Mouse (Mus musculus): ENCODE data around the gene Nwd1. TPM values are rescaled to one million over a fixed set of nuclear protein-coding genes. Genes with fewer than 3 reads are reported as not detected.

The Nwd1 gene
- polyA plus RNA-seq, 1 experiment, result 0.91 TPM

DNA sequence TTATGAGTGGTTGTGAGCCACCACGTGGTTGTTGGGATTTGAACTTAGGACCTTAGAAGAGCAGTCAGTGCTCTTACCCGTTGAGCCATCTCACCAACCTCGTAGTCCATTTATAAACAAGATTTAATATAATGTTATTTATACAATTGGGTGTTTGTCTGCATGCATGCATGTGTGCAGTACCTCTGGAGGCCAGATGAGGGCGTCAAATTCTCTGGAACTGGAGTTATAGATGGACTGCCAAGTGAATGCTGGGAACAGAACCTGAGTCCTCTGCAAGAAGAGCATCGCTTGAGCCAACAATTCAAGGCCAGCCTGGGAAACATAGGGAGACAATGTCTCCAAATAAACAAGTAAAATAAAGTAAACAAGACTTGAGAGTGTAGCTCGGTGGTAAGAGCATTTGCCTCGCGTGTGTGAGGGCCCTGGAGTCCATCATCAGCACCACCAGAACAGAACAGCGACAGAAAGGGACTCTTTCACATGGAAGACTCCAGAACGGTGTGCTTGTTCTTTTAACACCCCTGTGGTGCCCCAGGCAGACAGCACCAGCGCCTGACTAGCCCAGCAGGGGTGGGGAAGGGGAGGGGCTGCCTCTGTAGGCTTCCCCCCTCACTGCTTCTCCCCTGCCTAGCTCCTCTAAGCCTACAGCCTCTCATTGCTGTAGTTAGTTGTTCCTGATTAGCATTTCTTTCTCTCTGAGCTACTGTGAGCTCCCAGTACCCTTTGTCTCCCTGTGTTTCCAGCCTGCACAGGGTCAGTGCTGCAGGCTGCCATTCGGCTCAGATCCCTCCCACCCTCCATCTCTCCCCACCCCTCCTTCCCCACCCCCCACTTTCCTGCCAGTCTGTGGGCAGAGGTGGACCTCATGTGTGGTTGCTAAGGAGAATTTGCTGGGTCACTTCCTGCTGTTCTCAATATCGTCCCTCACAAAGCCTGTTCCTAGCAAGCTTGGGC lies 8.3 kb downstream of the Nwd1 start:
- Histone ChIP-seq H3K9me3 (replicated peaks; ENCODE audit: control insufficient read depth, insufficient read depth, low read length, poor library complexity, severe bottlenecking) (no peaks in the 10 kb centered on the region), H3K27me3 (ENCODE audit: control insufficient read depth, insufficient read depth, low read length, poor library complexity, severe bottlenecking) (no peaks in the 10 kb centered on the region), H3K4me3 (ENCODE audit: low read depth, low read length) (no peak overlapping the region), H3K27ac (ENCODE audit: insufficient read depth, low read length) (peak overlapping the region; percentile 95), H3K36me3 (ENCODE audit: control insufficient read depth, insufficient read depth, low read length, poor library complexity, severe bottlenecking) (no peaks in the 10 kb centered on the region), H3K9ac (ENCODE audit: low read depth, poor library complexity, severe bottlenecking) (peak overlapping the region; percentile 35), H3K4me1 (ENCODE audit: control insufficient read depth, insufficient read depth, low read length) (no peaks in the 10 kb centered on the region)
- peak; percentile 93 for TF ChIP-seq EP300 (IDR thresholded peaks at IDR 0.05; ENCODE audit: insufficient read depth, low read depth, low read length)
- no peak for TF ChIP-seq POLR2A (IDR thresholded peaks at IDR 0.05; ENCODE audit: insufficient read depth, low read length)
- TF ChIP-seq CTCF (IDR thresholded peaks at IDR 0.05; ENCODE audit: low read depth, low read length), result peak; percentile 35

DNA sequence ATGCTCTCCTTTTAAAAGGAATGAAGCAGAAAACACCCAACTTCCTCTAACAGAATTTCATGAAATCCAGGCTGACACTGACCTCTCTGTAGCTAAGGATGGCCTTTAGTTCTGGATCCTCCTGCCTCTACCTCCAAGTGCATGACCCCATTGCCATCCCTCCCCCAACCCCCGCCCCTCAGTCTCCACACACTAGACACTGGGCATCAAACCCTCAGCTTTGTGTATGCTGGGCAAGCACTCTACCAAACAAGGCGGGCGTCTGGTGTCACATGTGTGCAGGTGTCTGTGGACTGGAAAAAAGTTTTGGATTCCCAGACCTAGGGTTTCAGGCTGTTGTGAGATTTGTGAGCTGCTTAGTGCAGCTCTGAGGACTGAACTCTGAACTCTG lies 9.0 kb downstream of the Nwd1 start:
- no peaks in the 10 kb centered on the region for H3K4me1 ChIP-seq (ENCODE audit: control insufficient read depth, insufficient read depth, low read length)
- no peaks in the 10 kb centered on the region for H3K27me3 ChIP-seq (ENCODE audit: control insufficient read depth, insufficient read depth, low read length, poor library complexity, severe bottlenecking)
- H3K9me3 ChIP-seq (replicated peaks; ENCODE audit: control insufficient read depth, insufficient read depth, low read length, poor library complexity, severe bottlenecking), result no peaks in the 10 kb centered on the region
- H3K27ac ChIP-seq (ENCODE audit: insufficient read depth, low read length), result peak overlapping the region; percentile 95
- H3K4me3 ChIP-seq (ENCODE audit: low read depth, low read length), result no peak overlapping the region
- H3K9ac ChIP-seq (ENCODE audit: low read depth, poor library complexity, severe bottlenecking), result peak overlapping the region; percentile 35
- TF ChIP-seq CTCF (IDR thresholded peaks at IDR 0.05; ENCODE audit: low read depth, low read length) (no peak), POLR2A (IDR thresholded peaks at IDR 0.05; ENCODE audit: insufficient read depth, low read length) (no peak), EP300 (IDR thresholded peaks at IDR 0.05; ENCODE audit: insufficient read depth, low read depth, low read length) (no peak)
- H3K36me3 ChIP-seq (ENCODE audit: control insufficient read depth, insufficient read depth, low read length, poor library complexity, severe bottlenecking), result no peaks in the 10 kb centered on the region

DNA sequence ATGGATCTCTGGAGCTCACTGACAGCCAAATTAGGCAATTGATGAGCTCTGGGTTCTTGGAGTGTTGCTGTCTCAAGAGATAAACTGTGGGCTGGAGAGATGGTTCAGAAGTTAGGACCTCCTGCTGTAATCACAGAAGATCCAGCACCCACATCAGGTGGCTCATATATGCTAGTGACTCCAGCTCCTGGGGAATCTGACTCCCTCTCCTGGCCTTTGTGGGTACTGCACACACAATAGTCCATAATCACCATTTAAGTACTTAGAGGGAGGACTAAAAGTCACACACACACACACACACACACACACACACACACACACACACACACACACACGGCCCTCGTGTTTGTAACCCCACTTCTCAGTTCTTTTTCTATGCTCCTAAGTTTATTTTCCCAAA lies 13.5 kb downstream of the Nwd1 start:
- Histone ChIP-seq H3K27me3 (ENCODE audit: control insufficient read depth, insufficient read depth, low read length, poor library complexity, severe bottlenecking) (no peaks in the 10 kb centered on the region), H3K9ac (ENCODE audit: low read depth, poor library complexity, severe bottlenecking) (no peak overlapping the region), H3K9me3 (replicated peaks; ENCODE audit: control insufficient read depth, insufficient read depth, low read length, poor library complexity, severe bottlenecking) (no peaks in the 10 kb centered on the region), H3K27ac (ENCODE audit: insufficient read depth, low read length) (no peak overlapping the region), H3K36me3 (ENCODE audit: control insufficient read depth, insufficient read depth, low read length, poor library complexity, severe bottlenecking) (no peaks in the 10 kb centered on the region), H3K4me1 (ENCODE audit: control insufficient read depth, insufficient read depth, low read length) (no peaks in the 10 kb centered on the region), H3K4me3 (ENCODE audit: low read depth, low read length) (no peak overlapping the region)
- TF ChIP-seq EP300 (IDR thresholded peaks at IDR 0.05; ENCODE audit: insufficient read depth, low read depth, low read length) (no peak), CTCF (IDR thresholded peaks at IDR 0.05; ENCODE audit: low read depth, low read length) (peak; percentile 27)

DNA sequence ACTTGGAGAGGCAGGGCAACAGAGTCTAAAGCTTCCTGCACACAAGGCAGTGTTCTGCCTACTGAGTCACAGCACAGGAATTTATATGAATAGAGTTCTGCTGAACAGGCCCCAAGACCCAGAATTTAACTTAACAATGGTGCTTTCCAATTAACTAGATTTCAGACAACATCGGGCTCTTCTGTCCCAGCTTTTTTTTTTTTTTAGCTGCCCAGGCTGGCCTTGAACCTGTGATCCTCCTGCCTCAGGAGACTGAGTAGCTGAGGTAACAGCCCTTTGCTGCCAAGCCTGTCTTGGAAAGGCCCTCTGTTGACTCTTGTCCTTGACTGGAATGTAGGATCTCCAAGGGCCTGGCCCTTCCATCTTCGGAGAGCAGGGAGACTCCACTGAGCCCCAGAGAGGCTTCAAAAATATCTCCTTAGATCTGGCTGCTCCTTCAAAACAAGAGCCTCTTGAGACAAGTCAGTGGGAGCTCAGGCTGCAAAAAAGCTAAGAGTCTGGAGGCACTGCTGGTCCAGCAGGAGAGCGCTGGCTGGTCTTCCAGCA lies 17.7 kb downstream of the Nwd1 start:
- TF ChIP-seq POLR2A (IDR thresholded peaks at IDR 0.05; ENCODE audit: insufficient read depth, low read length), result no peak
- H3K4me3 ChIP-seq (ENCODE audit: low read depth, low read length), result no peak overlapping the region

DNA sequence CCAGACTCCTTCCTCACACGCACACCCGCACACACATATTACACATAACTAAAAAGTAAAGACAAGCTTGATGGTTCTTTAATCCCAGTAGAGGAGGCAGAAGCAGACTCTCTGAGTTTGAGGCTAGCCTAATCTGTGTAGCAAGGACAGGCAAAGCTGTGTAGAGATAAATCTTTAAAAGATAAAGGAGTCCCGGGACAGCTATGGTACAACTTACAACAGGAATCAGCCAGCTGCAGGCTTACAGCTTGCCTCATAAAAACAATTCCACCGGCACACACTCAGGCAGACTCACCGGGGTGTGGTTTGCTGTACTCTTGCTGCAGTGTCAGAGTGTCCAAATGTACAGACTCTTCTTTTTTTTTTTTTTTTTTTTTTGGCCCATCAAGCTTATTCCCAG lies 18.2 kb downstream of the Nwd1 start:
- TF ChIP-seq CTCF (IDR thresholded peaks at IDR 0.05; ENCODE audit: low read depth, low read length) (no peak), EP300 (IDR thresholded peaks at IDR 0.05; ENCODE audit: insufficient read depth, low read depth, low read length) (no peak), POLR2A (IDR thresholded peaks at IDR 0.05; ENCODE audit: insufficient read depth, low read length) (no peak)
- Histone ChIP-seq H3K27me3 (ENCODE audit: control insufficient read depth, insufficient read depth, low read length, poor library complexity, severe bottlenecking) (no peaks in the 10 kb centered on the region), H3K36me3 (ENCODE audit: control insufficient read depth, insufficient read depth, low read length, poor library complexity, severe bottlenecking) (no peaks in the 10 kb centered on the region), H3K9me3 (replicated peaks; ENCODE audit: control insufficient read depth, insufficient read depth, low read length, poor library complexity, severe bottlenecking) (no peaks in the 10 kb centered on the region), H3K4me3 (ENCODE audit: low read depth, low read length) (no peak overlapping the region), H3K9ac (ENCODE audit: low read depth, poor library complexity, severe bottlenecking) (no peak overlapping the region), H3K27ac (ENCODE audit: insufficient read depth, low read length) (no peak overlapping the region), H3K4me1 (ENCODE audit: control insufficient read depth, insufficient read depth, low read length) (peaks cover 2% of the 10 kb centered on the region)

More for the DNA sequence above, 17.7 kb downstream of the Nwd1 start:
- H3K36me3 ChIP-seq (ENCODE audit: control insufficient read depth, insufficient read depth, low read length, poor library complexity, severe bottlenecking), result no peaks in the 10 kb centered on the region
- H3K27ac ChIP-seq (ENCODE audit: insufficient read depth, low read length), result no peak overlapping the region
- H3K9me3 ChIP-seq (replicated peaks; ENCODE audit: control insufficient read depth, insufficient read depth, low read length, poor library complexity, severe bottlenecking), result no peaks in the 10 kb centered on the region
- H3K4me1 ChIP-seq (ENCODE audit: control insufficient read depth, insufficient read depth, low read length), result peaks cover 2% of the 10 kb centered on the region
- no peak overlapping the region for H3K9ac ChIP-seq (ENCODE audit: low read depth, poor library complexity, severe bottlenecking)
- no peaks in the 10 kb centered on the region for H3K27me3 ChIP-seq (ENCODE audit: control insufficient read depth, insufficient read depth, low read length, poor library complexity, severe bottlenecking)

DNA sequence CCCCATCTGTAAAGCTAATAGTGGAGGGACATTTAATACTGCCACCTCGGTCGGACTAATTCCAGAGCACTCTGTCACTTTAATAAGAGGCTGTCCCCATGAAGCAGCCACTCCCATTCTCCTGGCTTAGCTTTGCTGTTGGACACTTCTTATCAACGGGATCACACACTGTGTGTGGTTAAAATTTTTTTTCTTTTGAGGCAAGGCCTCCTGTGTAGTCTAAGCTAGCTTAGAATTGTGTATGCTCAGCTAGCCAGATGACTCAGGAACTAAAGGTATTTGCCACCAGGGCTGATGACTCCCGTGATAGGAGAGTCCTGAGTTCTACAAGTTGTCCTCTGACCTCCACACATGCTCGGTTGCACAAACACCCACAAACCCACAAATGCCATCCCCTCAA lies 18.9 kb downstream of the Nwd1 start:
- Histone ChIP-seq H3K9ac (ENCODE audit: low read depth, poor library complexity, severe bottlenecking) (no peak overlapping the region), H3K9me3 (replicated peaks; ENCODE audit: control insufficient read depth, insufficient read depth, low read length, poor library complexity, severe bottlenecking) (no peaks in the 10 kb centered on the region), H3K4me1 (ENCODE audit: control insufficient read depth, insufficient read depth, low read length) (peaks cover 2% of the 10 kb centered on the region), H3K27me3 (ENCODE audit: control insufficient read depth, insufficient read depth, low read length, poor library complexity, severe bottlenecking) (no peaks in the 10 kb centered on the region), H3K4me3 (ENCODE audit: low read depth, low read length) (no peak overlapping the region), H3K36me3 (ENCODE audit: control insufficient read depth, insufficient read depth, low read length, poor library complexity, severe bottlenecking) (no peaks in the 10 kb centered on the region), H3K27ac (ENCODE audit: insufficient read depth, low read length) (no peak overlapping the region)
- TF ChIP-seq CTCF (IDR thresholded peaks at IDR 0.05; ENCODE audit: low read depth, low read length) (no peak), EP300 (IDR thresholded peaks at IDR 0.05; ENCODE audit: insufficient read depth, low read depth, low read length) (no peak), POLR2A (IDR thresholded peaks at IDR 0.05; ENCODE audit: insufficient read depth, low read length) (no peak)

Measured in ES-Bruce4 (cell line).